Mouse (Mus musculus) midbrain, postnatal 0 days (tissue): ENCODE results near the gene Acsl5. TPM values are rescaled to one million over a fixed set of nuclear protein-coding genes. Genes with fewer than 3 reads are reported as not detected.

Experiments
- ATAC-seq: fragments of 200-750 bp; cut with Nextera tagmentation; 2 replicates; pipeline ENCODE4 v1.8.0; 2017; ENCODE audit warnings: moderate number of reproducible peaks, mild to moderate bottlenecking, moderate TSS enrichment, moderate library complexity; ENCODE audit not compliant: low FRiP score
- DNase-seq: peaks from one replicate; pipeline ENCODE4 v3.0.0-alpha.2; 2015; ENCODE audit warnings: low spot score
- H3K27ac ChIP-seq: fragments of 300-500 bp; sonication (generic); 2 replicates; pipeline ENCODE4 v1.5.1; 2014; ENCODE audit warnings: low read depth, mild to moderate bottlenecking, low read length, mixed read lengths
- H3K27me3 ChIP-seq: fragments of 300-500 bp; sonication (generic); 2 replicates; pipeline ENCODE4 v1.6.1; 2014; ENCODE audit warnings: low read length, control low read depth, mixed read lengths; ENCODE audit not compliant: insufficient read depth
- H3K36me3 ChIP-seq: fragments of 300-500 bp; sonication (generic); 2 replicates; pipeline ENCODE4 v1.6.1; 2014; ENCODE audit warnings: low read length, control low read depth, mixed read lengths; ENCODE audit not compliant: insufficient read depth
- H3K4me1 ChIP-seq: fragments of 300-500 bp; sonication (generic); 2 replicates; pipeline ENCODE4 v1.6.1; 2014; ENCODE audit warnings: mild to moderate bottlenecking, control low read depth, antibody characterized with exemption, low read length, mixed read lengths; ENCODE audit not compliant: insufficient read depth
- H3K4me2 ChIP-seq: fragments of 300-500 bp; sonication (generic); 2 replicates; pipeline ENCODE4 v1.6.1; 2014; ENCODE audit warnings: low read depth, mild to moderate bottlenecking, low read length, mixed read lengths; ENCODE audit not compliant: poor library complexity, severe bottlenecking
- H3K4me3 ChIP-seq: fragments of 300-500 bp; sonication (generic); 2 replicates; pipeline ENCODE4 v1.5.1; 2014; ENCODE audit warnings: low read depth, mild to moderate bottlenecking, low read length, moderate library complexity
- H3K9ac ChIP-seq: fragments of 300-500 bp; sonication (generic); replicated peaks from 2 replicates; pipeline ENCODE4 v1.6.1; 2014; ENCODE audit warnings: mild to moderate bottlenecking, low read length, moderate library complexity, mixed read lengths; ENCODE audit not compliant: poor library complexity, severe bottlenecking
- H3K9me3 ChIP-seq: fragments of 300-500 bp; sonication (generic); 2 replicates; pipeline ENCODE4 v1.6.1; 2016; ENCODE audit warnings: low read length, control low read depth
- CTCF ChIP-seq: IDR thresholded peaks from 2 replicates; pipeline ENCODE4 v1.5.1; 2016; ENCODE audit warnings: antibody characterized with exemption, mild to moderate bottlenecking
- WGBS: fragments of 180-500 bp; shearing (Covaris S2); extraction: QIAGEN DNeasy Blood & Tissue Kit; methylation state at CpG from one replicate; pipeline ENCODE4 v1.1.7; 2014; 5-methylcytosine and 5-hydroxymethylcytosine counted together
- polyA plus RNA-seq: library from polyadenylated mRNA; unstranded; fragments of >200 nt; fragmentation: Nextera tagmentation; extraction: Ambion mirVana; gene quantifications from 2 replicates; pipeline ENCODE4 v1.2.1, GENCODE M21; 2015
- total RNA-seq: library from RNA; depleted of rRNA; stranded (reverse); fragments of >200 nt; gene quantifications from 2 replicates; pipeline ENCODE4 v1.2.3, GENCODE M21; 2014

Gene Acsl5
- total and polyA plus RNA-seq, 2 experiments from 2014 or later, result 13.9 to 15.1 TPM

- ATAC-seq (no peak), DNase-seq (no peak)
- H3K36me3 ChIP-seq, result peaks cover 15% of the 10 kb centered on the region
- H3K4me3 ChIP-seq, result no peak overlapping the region
- no peaks in the 10 kb centered on the region for H3K9me3 ChIP-seq
- H3K27me3 ChIP-seq, result no peaks in the 10 kb centered on the region
- no peaks in the 10 kb centered on the region for H3K4me1 ChIP-seq
- no peak for TF ChIP-seq CTCF
- H3K27ac ChIP-seq, result no peak overlapping the region
- H3K9ac ChIP-seq, result no peak overlapping the region
- 24% methylated on average over 4 of the region's 4 CpGs for WGBS
- H3K4me2 ChIP-seq, result no peak overlapping the region
These were observed 41.4 kb downstream of the Acsl5 start for GRCm38 (mm10) chr19:55293175-55293574.

GRCm38 (mm10) chr19:55295075-55295474, 43.3 kb downstream of the Acsl5 start:
- ATAC-seq, result no peak

DNA sequence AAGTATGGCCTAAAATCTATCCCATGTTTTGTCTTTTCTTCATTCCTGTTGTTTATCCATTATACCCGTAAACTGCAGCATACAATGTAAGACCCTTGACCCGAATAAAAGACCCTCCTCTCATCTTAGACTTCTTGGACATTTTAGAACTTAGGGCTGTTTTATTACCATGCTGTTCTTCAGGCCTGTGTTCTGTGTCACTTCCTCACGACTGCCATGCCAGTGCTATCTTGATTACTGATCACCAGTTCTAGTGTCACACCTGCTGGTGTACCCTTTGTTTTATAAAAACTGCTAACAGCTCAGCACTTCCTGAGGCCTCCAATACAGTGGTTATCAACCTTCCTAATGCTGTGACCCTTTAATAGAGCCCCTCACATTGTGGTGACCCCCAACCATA, 43.8 kb downstream of the Acsl5 start:
- H3K4me3 ChIP-seq, result no peak overlapping the region
- H3K4me1 ChIP-seq, result no peaks in the 10 kb centered on the region
- no peak overlapping the region for H3K9ac ChIP-seq
- DNase-seq (no peak), ATAC-seq (no peak)
- H3K36me3 ChIP-seq, result peaks cover 18% of the 10 kb centered on the region
- no peak for TF ChIP-seq CTCF
- no peaks in the 10 kb centered on the region for H3K27me3 ChIP-seq
- no peaks in the 10 kb centered on the region for H3K9me3 ChIP-seq
- no peak overlapping the region for H3K27ac ChIP-seq
- 97% methylated on average over 3 of the region's 3 CpGs for WGBS
- H3K4me2 ChIP-seq, result no peak overlapping the region

More at GRCm38 (mm10) chr19:55295075-55295474, 43.3 kb downstream of the Acsl5 start:
- no peak overlapping the region for H3K4me3 ChIP-seq
- H3K4me1 ChIP-seq, result no peaks in the 10 kb centered on the region
- no peak for TF ChIP-seq CTCF
- no peak for DNase-seq
- WGBS, result 95% methylated on average over 9 of the region's 9 CpGs
- H3K4me2 ChIP-seq, result no peak overlapping the region
- H3K27me3 ChIP-seq, result no peaks in the 10 kb centered on the region
- H3K36me3 ChIP-seq, result peaks cover 15% of the 10 kb centered on the region
- no peak overlapping the region; the same call in 1 of the 2 replicates for H3K27ac ChIP-seq
- no peak overlapping the region for H3K9ac ChIP-seq
- H3K9me3 ChIP-seq, result no peaks in the 10 kb centered on the region

DNA sequence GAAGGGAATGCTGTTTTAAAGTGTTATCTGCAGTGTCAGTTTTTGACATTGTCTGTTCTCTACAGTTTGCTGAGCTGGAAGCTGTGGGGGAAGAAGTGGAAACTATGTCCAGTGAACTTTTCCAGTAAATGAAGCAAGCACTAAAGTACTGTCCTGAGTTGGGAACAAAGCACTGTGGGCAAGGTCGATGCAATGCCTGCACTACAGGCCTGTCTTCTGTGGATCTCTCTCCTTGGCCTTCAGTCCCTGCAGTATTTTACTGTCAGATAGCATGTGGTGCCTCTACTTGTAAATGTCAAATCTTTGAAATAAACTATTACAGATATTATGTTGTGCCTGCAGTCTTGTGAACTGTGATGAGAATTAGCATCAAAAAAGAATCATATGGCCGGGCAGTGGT, 44.6 kb downstream of the Acsl5 start:
- H3K9me3 ChIP-seq, result no peaks in the 10 kb centered on the region
- H3K36me3 ChIP-seq, result peaks cover 24% of the 10 kb centered on the region
- H3K27me3 ChIP-seq, result no peaks in the 10 kb centered on the region
- H3K27ac ChIP-seq, result no peak overlapping the region
- no peak for TF ChIP-seq CTCF
- H3K4me1 ChIP-seq, result no peaks in the 10 kb centered on the region
- H3K4me3 ChIP-seq, result no peak overlapping the region
- ATAC-seq, result no peak
- no peak overlapping the region for H3K9ac ChIP-seq
- 97% methylated on average over 2 of the region's 2 CpGs for WGBS
- no peak overlapping the region for H3K4me2 ChIP-seq
- no peak for DNase-seq

DNA sequence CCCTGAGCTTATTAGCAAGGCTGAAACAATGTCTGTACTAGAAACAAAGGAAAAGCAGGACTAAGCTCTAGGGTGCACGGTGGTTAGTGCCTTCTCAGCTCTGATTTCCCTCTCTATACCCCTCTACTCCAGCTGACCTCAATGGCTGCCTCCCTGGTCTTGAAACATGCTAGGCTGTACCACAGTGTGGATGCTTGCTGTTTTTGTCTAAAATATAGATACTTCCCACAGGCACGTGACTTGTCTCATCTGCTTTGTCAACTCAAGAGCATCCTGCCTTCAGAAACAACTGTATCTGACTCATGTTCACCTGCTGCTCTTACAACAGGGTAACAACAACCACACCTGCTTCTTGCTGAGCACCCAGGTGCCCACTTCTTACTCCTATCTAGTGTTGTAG, 45.8 kb downstream of the Acsl5 start:
- WGBS, result 88% methylated on average over 2 of the region's 2 CpGs
- no peaks in the 10 kb centered on the region for H3K9me3 ChIP-seq
- H3K27ac ChIP-seq, result no peak overlapping the region
- TF ChIP-seq CTCF, result no peak
- no peaks in the 10 kb centered on the region for H3K4me1 ChIP-seq
- H3K27me3 ChIP-seq, result no peaks in the 10 kb centered on the region
- no peak overlapping the region for H3K9ac ChIP-seq
- H3K4me3 ChIP-seq, result no peak overlapping the region
- no peak overlapping the region for H3K4me2 ChIP-seq
- no peak for ATAC-seq
- peaks cover 28% of the 10 kb centered on the region for H3K36me3 ChIP-seq
- no peak for DNase-seq

GRCm38 (mm10) chr19:55297961-55298360, 46.2 kb downstream of the Acsl5 start:
- Histone ChIP-seq H3K9me3 (no peaks in the 10 kb centered on the region), H3K4me1 (no peaks in the 10 kb centered on the region), H3K9ac (no peak overlapping the region), H3K36me3 (peaks cover 33% of the 10 kb centered on the region), H3K4me2 (no peak overlapping the region), H3K27me3 (no peaks in the 10 kb centered on the region), H3K27ac (no peak overlapping the region), H3K4me3 (no peak overlapping the region)
- 84% methylated on average over 5 of the region's 5 CpGs for WGBS
- TF ChIP-seq CTCF, result no peak
- ATAC-seq, result no peak
- no peak for DNase-seq
